Mouse (Mus musculus) ES-Bruce4 (cell line): ENCODE results near the gene Aqp2. TPM values are rescaled to one million over a fixed set of nuclear protein-coding genes. Genes with fewer than 3 reads are reported as not detected.

Experiments
- H3K27ac ChIP-seq: 2 replicates; pipeline ENCODE4 v1.5.1; 2012; ENCODE audit warnings: low read length, inconsistent platforms; ENCODE audit not compliant: insufficient read depth
- H3K27me3 ChIP-seq: 2 replicates; pipeline ENCODE4 v1.6.1; 2012; ENCODE audit warnings: mild to moderate bottlenecking, low read length, inconsistent platforms; ENCODE audit not compliant: control insufficient read depth, poor library complexity, insufficient read depth, severe bottlenecking
- H3K36me3 ChIP-seq: 2 replicates; pipeline ENCODE4 v1.6.1; 2012; ENCODE audit warnings: inconsistent platforms, mild to moderate bottlenecking, low read length, moderate library complexity; ENCODE audit not compliant: control insufficient read depth, poor library complexity, insufficient read depth, severe bottlenecking
- H3K4me1 ChIP-seq: one replicate; pipeline ENCODE4 v1.8.1; 2011; ENCODE audit warnings: low read length; ENCODE audit not compliant: control insufficient read depth, insufficient read depth
- H3K4me3 ChIP-seq: 2 replicates; pipeline ENCODE4 v1.5.1; 2011; ENCODE audit warnings: low read depth, mild to moderate bottlenecking, low read length
- H3K9ac ChIP-seq: 2 replicates; pipeline ENCODE4 v1.6.1; 2012; ENCODE audit warnings: low read depth, mild to moderate bottlenecking, inconsistent platforms; ENCODE audit not compliant: poor library complexity, severe bottlenecking
- H3K9me3 ChIP-seq: replicated peaks from 2 replicates; pipeline ENCODE4 v1.6.1; 2012; ENCODE audit warnings: mild to moderate bottlenecking, low read length, inconsistent platforms; ENCODE audit not compliant: control insufficient read depth, poor library complexity, insufficient read depth, severe bottlenecking
- CTCF ChIP-seq: IDR thresholded peaks from one replicate; pipeline ENCODE4 v1.8.1; 2011; ENCODE audit warnings: low read depth, low read length
- EP300 ChIP-seq: IDR thresholded peaks from 2 replicates; pipeline ENCODE4 v1.6.1; 2011; ENCODE audit warnings: low read depth, low read length; ENCODE audit not compliant: insufficient read depth
- POLR2A ChIP-seq: IDR thresholded peaks from one replicate; pipeline ENCODE4 v1.8.1; 2011; ENCODE audit warnings: low read length; ENCODE audit not compliant: insufficient read depth
- polyA plus RNA-seq: library from polyadenylated mRNA; stranded (reverse); fragments of >200 nt; gene quantifications from 2 replicates; pipeline ENCODE4 v1.2.4, GENCODE M21; 2011; ENCODE audit warnings: low read depth; ENCODE audit not compliant: missing spikeins, insufficient read depth, insufficient read length

The Aqp2 gene
- polyA plus RNA-seq, 1 experiment = not detected

DNA sequence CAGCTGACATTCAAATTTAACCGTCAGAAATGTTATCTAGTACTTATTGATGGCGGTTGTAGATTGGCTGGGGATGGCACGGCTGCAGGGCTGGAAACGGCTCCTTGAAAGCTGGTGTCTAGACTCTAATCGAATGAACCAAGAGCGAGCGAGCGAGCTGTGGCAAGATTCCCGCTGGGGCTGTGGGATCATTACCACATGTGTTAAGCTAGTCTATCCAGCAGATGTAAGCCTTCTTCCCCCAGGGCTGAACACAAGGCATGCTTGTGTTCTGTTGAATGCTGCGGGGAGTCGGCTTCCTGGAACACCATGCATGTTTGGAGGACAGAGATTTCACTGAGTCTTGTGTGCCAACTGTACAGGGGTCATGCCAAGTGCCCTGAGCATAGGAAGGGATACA lies 32.3 kb upstream of the Aqp2 start:
- H3K4me1 ChIP-seq = no peaks in the 10 kb centered on the region
- no peak for TF ChIP-seq CTCF
- TF ChIP-seq EP300 = no peak
- TF ChIP-seq POLR2A = no peak
- no peak overlapping the region for H3K27ac ChIP-seq
- H3K36me3 ChIP-seq = no peaks in the 10 kb centered on the region
- H3K27me3 ChIP-seq = no peaks in the 10 kb centered on the region
- H3K9ac ChIP-seq = no peak overlapping the region
- no peaks in the 10 kb centered on the region for H3K9me3 ChIP-seq
- no peak overlapping the region for H3K4me3 ChIP-seq

DNA sequence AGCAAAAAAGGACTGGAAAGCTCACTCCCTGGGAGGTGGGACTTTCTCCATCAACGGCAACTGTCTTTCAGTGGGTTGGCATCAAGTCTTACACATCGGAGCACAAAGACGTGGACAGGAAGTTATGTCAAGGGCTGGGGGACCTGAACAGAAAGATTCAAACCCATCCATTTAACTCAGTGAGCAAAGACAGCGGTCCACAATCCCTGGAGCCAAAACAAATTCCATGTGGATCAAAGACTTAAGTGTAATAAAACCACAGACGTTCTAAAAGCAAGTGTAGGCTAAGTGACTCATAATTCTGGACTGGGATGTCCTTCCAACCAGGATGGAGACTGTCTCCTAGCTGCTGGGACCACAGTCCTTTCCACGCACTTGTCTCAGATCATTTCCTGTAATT lies 31.1 kb upstream of the Aqp2 start:
- no peak overlapping the region for H3K4me3 ChIP-seq
- H3K36me3 ChIP-seq = no peaks in the 10 kb centered on the region
- no peak overlapping the region for H3K9ac ChIP-seq
- no peaks in the 10 kb centered on the region for H3K4me1 ChIP-seq
- no peaks in the 10 kb centered on the region for H3K27me3 ChIP-seq
- no peak for TF ChIP-seq EP300
- TF ChIP-seq CTCF = no peak
- no peak for TF ChIP-seq POLR2A
- H3K9me3 ChIP-seq = no peaks in the 10 kb centered on the region
- no peak overlapping the region for H3K27ac ChIP-seq

DNA sequence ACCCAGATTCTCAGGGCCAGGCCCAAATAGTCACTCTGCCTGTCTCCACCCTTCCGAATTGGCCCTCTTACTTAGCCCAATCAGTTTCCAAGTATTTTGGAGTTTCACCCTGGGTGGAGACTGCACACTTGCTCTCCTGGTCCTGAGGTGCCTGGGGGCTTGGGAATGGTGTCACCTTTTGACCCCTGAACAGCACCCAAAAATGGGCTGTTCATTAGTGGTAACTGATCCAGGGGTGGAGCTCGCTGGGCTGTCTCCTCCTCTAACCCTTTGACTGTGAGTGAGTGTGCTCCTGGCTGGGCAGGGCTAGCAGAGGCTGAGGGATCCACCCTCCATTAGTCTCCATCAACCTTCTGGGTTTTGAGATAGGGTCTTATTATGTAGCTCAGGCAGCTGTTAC lies 29.0 kb upstream of the Aqp2 start:
- Histone ChIP-seq H3K36me3 (no peaks in the 10 kb centered on the region), H3K4me3 (no peak overlapping the region), H3K9ac (no peak overlapping the region), H3K27ac (no peak overlapping the region), H3K4me1 (no peaks in the 10 kb centered on the region), H3K27me3 (no peaks in the 10 kb centered on the region), H3K9me3 (no peaks in the 10 kb centered on the region)
- TF ChIP-seq EP300 (0 out of 2 replicates have a peak, but pooled peaks have one; percentile 38), POLR2A (no peak), CTCF (no peak)

DNA sequence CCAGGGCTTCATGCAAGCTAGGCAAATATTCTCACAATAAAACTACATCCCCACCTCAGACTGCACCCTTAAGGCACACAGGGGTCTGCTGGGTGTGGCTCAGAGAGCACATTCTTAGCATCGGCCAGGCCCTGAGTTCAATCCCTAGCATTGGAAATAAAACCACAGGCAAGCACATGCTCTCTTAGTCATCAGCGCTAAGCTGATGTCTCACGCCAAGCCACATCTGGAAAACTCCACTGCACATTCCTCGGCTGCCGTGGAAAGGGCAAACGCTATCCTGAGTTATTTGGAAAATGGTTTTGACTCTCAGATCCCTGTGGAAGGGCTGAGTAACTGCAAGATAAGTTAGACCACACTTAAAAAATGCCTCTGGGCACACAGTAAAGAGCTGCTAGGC lies 25.1 kb upstream of the Aqp2 start:
- TF ChIP-seq EP300 (no peak), POLR2A (no peak), CTCF (no peak)
- H3K36me3 ChIP-seq = no peaks in the 10 kb centered on the region
- no peak overlapping the region for H3K4me3 ChIP-seq
- no peaks in the 10 kb centered on the region for H3K9me3 ChIP-seq
- H3K27ac ChIP-seq = no peak overlapping the region
- H3K4me1 ChIP-seq = no peaks in the 10 kb centered on the region
- no peaks in the 10 kb centered on the region for H3K27me3 ChIP-seq
- no peak overlapping the region for H3K9ac ChIP-seq

DNA sequence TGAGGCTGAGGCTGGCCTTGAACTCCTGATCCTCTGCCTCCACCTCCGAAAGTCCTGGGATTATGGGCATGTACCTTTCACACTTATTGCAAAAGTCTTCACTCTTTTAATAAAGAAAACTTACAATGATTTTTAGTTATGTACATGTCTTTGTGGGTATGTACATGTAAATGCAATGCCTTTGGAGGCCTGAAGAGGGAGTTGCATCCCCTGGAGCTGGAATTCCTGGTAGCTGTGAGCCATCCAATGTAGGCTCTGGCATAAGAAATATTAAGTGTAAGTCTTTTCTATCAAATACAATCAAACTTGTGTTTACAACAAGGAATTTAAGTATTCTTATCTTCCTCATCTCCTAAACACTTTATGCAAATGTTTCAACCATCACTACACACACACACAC lies 19.9 kb upstream of the Aqp2 start:
- no peak overlapping the region for H3K4me3 ChIP-seq
- H3K9ac ChIP-seq = no peak overlapping the region
- H3K9me3 ChIP-seq = no peaks in the 10 kb centered on the region
- no peak overlapping the region for H3K27ac ChIP-seq
- H3K27me3 ChIP-seq = no peaks in the 10 kb centered on the region
- no peak for TF ChIP-seq CTCF
- no peaks in the 10 kb centered on the region for H3K4me1 ChIP-seq
- no peaks in the 10 kb centered on the region for H3K36me3 ChIP-seq

GRCm38 (mm10) chr15:99560246-99560645 lies 18.6 kb upstream of the Aqp2 start:
- no peaks in the 10 kb centered on the region for H3K36me3 ChIP-seq
- TF ChIP-seq CTCF (no peak), POLR2A (no peak), EP300 (no peak)
- H3K27ac ChIP-seq = no peak overlapping the region
- H3K9me3 ChIP-seq = no peaks in the 10 kb centered on the region
- H3K9ac ChIP-seq = no peak overlapping the region
- H3K4me1 ChIP-seq = no peaks in the 10 kb centered on the region
- H3K4me3 ChIP-seq = no peak overlapping the region
- H3K27me3 ChIP-seq = no peaks in the 10 kb centered on the region

GRCm38 (mm10) chr15:99567371-99567770 lies 11.5 kb upstream of the Aqp2 start:
- Histone ChIP-seq H3K36me3 (no peaks in the 10 kb centered on the region), H3K9ac (no peak overlapping the region), H3K4me1 (no peaks in the 10 kb centered on the region), H3K9me3 (no peaks in the 10 kb centered on the region), H3K4me3 (no peak overlapping the region), H3K27me3 (no peaks in the 10 kb centered on the region), H3K27ac (no peak overlapping the region)
- TF ChIP-seq CTCF = no peak
- TF ChIP-seq EP300 = no peak
- TF ChIP-seq POLR2A = no peak
